Mouse (Mus musculus) liver, adult 2 months (tissue): ENCODE data around the gene Palm3. TPM values are rescaled to one million over a fixed set of nuclear protein-coding genes. Genes with fewer than 3 reads are reported as not detected.
A peak's percentile ranks its signal among the peaks of the same experiment; 100 is the strongest.

Experiments used
- DNase-seq: peaks from one replicate; pipeline ENCODE4 v3.0.0-alpha.2; 2011; ENCODE audit warnings: low read depth, low spot score; ENCODE audit errors: extremely low read depth
- H3K27ac ChIP-seq: fragments of 200-500 bp; replicated peaks from 2 replicates; pipeline ENCODE4 v1.5.1; 2012; ENCODE audit warnings: low read depth, mild to moderate bottlenecking, control low read depth, inconsistent platforms, low read length; ENCODE audit not compliant: insufficient read depth
- H3K27me3 ChIP-seq: fragments of 200-500 bp; 2 replicates; pipeline ENCODE4 v1.6.1; 2012; ENCODE audit warnings: mild to moderate bottlenecking, moderate library complexity, low read length, inconsistent platforms; ENCODE audit not compliant: control insufficient read depth, insufficient read depth
- H3K36me3 ChIP-seq: fragments of 200-500 bp; 2 replicates; pipeline ENCODE4 v1.6.1; 2012; ENCODE audit warnings: low read length, inconsistent platforms; ENCODE audit not compliant: control insufficient read depth, insufficient read depth
- H3K4me1 ChIP-seq: fragments of 200-500 bp; 2 replicates; pipeline ENCODE4 v1.6.1; 2011; ENCODE audit warnings: low read length; ENCODE audit not compliant: control insufficient read depth, insufficient read depth
- H3K4me3 ChIP-seq: fragments of 200-500 bp; 2 replicates; pipeline ENCODE4 v1.5.1; 2011; ENCODE audit warnings: low read depth, mild to moderate bottlenecking, control low read depth, low read length, moderate library complexity; ENCODE audit not compliant: insufficient read depth
- H3K79me2 ChIP-seq: fragments of 200-500 bp; 2 replicates; pipeline ENCODE4 v1.6.1; 2012; ENCODE audit warnings: inconsistent platforms, mild to moderate bottlenecking, low read length, moderate library complexity; ENCODE audit not compliant: control insufficient read depth, insufficient read depth
- H3K9ac ChIP-seq: fragments of 200-500 bp; 2 replicates; pipeline ENCODE4 v1.6.1; 2012; ENCODE audit warnings: low read depth, mild to moderate bottlenecking, control low read depth, inconsistent platforms, low read length
- CTCF ChIP-seq: fragments of 200-500 bp; IDR thresholded peaks from 2 replicates; pipeline ENCODE4 v1.5.1; 2011; ENCODE audit warnings: low read depth, low read length, control low read depth
- POLR2A ChIP-seq: fragments of 200-500 bp; IDR thresholded peaks from 2 replicates; pipeline ENCODE4 v1.6.1; 2011; ENCODE audit warnings: low read length, control low read depth; ENCODE audit not compliant: insufficient read depth; ENCODE audit errors: extremely low read depth
- WGBS: fragments of 180-500 bp; shearing (Covaris S2); methylation state at CpG from one replicate; pipeline ENCODE4 v1.1.7; 2018; 5-methylcytosine and 5-hydroxymethylcytosine counted together
- polyA plus RNA-seq: library from polyadenylated mRNA; depleted of rRNA; stranded (reverse); fragments of >200 nt; gene quantifications from 2 replicates; pipeline ENCODE4 v1.2.3, GENCODE M21; 2012
- total RNA-seq: library from RNA; depleted of rRNA; stranded (reverse); fragments of >200 nt; gene quantifications from 2 replicates; pipeline ENCODE4 v1.2.3, GENCODE M21; 2014

The Palm3 gene
- total and polyA plus RNA-seq, 2 experiments: not detected

DNA sequence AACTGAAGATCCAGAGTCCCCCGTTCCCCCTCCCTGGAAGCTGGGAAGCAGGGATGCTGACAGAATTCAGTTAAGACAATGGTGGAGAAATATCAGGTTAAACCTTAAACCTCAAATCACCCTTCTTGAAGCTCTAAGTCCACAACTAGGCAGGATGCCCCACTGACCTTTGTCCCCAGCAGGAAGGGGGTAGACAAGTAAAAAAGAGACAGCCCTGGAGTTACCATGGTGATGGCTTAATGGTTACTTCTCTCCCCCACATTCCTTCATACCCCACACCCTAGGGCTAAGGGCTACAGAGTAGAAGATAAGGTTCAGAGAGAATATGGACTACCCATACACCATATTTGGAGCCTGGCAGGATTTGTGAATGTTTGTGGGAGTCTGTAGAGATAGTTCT lies 2.4 kb downstream of the Palm3 start:
- TF ChIP-seq CTCF (no peak), POLR2A (no peak)
- Histone ChIP-seq H3K27me3 (peaks cover 7% of the 10 kb centered on the region), H3K79me2 (no peaks in the 10 kb centered on the region), H3K4me1 (no peaks in the 10 kb centered on the region), H3K4me3 (no peak overlapping the region), H3K27ac (no peak overlapping the region), H3K36me3 (no peaks in the 10 kb centered on the region), H3K9ac (no peak overlapping the region)
- WGBS: 74% methylated on average over 1 of the region's 1 CpGs
- no peak for DNase-seq

DNA sequence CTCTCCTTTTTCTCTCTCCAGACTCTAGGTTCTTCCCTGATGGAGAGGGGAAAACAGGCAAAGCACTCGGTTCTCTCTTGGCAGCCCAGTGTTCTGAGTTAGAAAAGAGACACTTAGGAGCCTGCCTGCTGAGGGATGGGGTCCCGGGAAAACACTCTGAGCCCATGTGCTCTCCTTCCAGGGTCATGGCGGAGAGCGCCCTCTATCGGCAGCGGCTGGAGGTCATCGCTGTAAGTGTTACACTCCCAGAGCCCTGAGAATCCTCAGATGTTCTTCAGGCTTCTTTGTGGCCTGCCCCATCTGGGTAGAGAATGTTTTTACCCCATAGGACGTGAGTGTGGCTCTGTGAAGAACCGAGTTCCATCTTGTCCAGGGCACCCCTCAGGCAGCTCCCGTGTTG lies 2.9 kb downstream of the Palm3 start:
- Histone ChIP-seq H3K9ac (no peak overlapping the region), H3K27ac (no peak overlapping the region), H3K4me3 (no peak overlapping the region), H3K27me3 (peaks cover 7% of the 10 kb centered on the region), H3K36me3 (no peaks in the 10 kb centered on the region), H3K79me2 (no peaks in the 10 kb centered on the region), H3K4me1 (no peaks in the 10 kb centered on the region)
- WGBS: 11% methylated on average over 10 of the region's 10 CpGs
- TF ChIP-seq CTCF (peak; percentile 86), POLR2A (no peak)
- DNase-seq: no peak

DNA sequence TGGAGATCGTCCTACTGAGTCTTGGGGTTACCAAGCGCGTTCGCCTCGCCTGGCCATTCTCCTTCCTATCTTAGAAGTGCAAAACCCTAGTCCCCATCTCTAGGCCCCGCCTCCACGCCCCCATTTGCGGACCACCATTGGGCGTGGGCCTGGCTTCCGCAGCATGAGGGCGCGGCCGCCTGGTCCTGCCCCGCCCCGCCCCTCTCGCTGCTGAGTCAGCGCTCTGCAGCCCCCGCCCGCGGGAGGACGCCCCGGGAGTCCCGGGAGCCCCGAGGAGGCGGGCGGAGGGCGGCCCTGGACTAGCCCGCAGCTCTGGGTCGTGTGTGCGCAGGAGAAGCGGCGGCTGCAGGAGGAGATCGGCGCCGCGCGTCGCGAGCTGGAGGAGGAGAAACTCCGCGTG lies 4.6 kb downstream of the Palm3 start:
- Histone ChIP-seq H3K27me3 (peaks cover 7% of the 10 kb centered on the region), H3K27ac (no peak overlapping the region), H3K36me3 (no peaks in the 10 kb centered on the region), H3K9ac (no peak overlapping the region), H3K4me3 (no peak overlapping the region), H3K79me2 (no peaks in the 10 kb centered on the region), H3K4me1 (no peaks in the 10 kb centered on the region)
- TF ChIP-seq CTCF (no peak), POLR2A (no peak)
- WGBS: 5% methylated on average over 37 of the region's 41 CpGs
- no peak for DNase-seq

DNA sequence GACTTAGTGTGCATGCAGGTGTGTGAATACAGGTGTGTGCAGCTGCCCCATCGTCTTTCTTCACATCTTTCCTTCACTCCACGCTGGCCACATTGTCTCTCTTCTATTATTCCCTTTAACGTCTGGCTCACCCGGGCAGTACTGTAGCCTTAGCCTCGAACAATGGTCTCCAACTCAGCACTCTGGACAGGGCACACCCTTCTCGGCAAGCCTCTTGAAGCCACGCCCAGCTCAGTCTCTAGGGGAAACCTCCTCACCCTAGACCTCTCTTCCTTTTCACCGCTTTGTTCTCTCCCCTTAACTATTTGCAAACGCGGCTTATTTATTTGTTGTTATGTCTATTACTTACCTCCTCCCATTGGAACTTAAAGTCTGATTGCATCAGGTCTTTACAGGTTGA lies 6.2 kb downstream of the Palm3 start:
- H3K36me3 ChIP-seq: no peaks in the 10 kb centered on the region
- TF ChIP-seq CTCF: no peak
- no peak for TF ChIP-seq POLR2A
- WGBS: 27% methylated on average over 10 of the region's 10 CpGs
- H3K27ac ChIP-seq: no peak overlapping the region
- H3K4me1 ChIP-seq: no peaks in the 10 kb centered on the region
- peaks cover 7% of the 10 kb centered on the region for H3K27me3 ChIP-seq
- no peak overlapping the region for H3K4me3 ChIP-seq
- H3K9ac ChIP-seq: no peak overlapping the region
- DNase-seq: no peak
- no peaks in the 10 kb centered on the region for H3K79me2 ChIP-seq

DNA sequence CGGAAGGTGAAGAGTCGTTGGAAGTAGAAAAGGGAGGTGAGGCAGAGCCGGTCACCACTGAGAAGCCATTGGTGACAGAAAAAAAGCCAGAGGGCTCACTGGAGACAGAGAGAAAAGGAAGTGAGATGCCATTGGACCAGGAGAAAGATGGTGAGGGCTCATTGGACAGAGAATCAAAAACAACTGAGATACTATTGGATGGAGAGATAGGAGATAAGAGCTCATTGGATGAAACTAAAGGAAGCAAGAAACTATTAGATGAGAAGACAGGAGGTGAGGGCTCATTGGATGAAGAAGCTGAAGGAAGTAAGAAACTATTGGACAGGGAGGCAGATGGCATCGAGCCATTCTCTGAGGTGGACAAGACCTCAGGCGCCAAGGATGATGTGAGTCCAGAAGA lies 8.0 kb downstream of the Palm3 start:
- Histone ChIP-seq H3K4me1 (no peaks in the 10 kb centered on the region), H3K9ac (no peak overlapping the region), H3K79me2 (no peaks in the 10 kb centered on the region), H3K27me3 (peaks cover 7% of the 10 kb centered on the region), H3K27ac (no peak overlapping the region), H3K4me3 (no peak overlapping the region), H3K36me3 (no peaks in the 10 kb centered on the region)
- no peak for DNase-seq
- TF ChIP-seq POLR2A (no peak), CTCF (no peak)
- 86% methylated on average over 5 of the region's 5 CpGs for WGBS

DNA sequence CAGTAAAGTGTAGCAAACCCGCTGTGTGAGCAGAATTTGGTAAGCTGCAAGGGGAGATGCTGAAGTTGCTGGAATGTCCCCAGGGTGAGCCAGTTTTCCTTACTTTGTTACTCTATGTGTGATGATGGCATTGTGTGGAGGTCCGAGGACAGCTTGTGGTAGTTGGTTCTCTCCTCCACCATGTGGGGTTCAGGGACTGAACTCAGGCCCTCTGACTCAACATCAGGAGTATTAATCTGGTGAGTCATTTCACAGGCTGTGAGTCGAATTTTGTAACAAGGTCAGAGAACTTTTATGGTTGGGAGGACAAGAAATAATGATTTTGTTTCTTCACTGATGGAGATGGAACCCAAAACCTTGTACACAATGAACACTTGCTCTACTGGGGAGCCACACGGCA lies 11.5 kb downstream of the Palm3 start:
- WGBS: 78% methylated on average over 4 of the region's 4 CpGs
- no peak overlapping the region for H3K9ac ChIP-seq
- H3K27me3 ChIP-seq: peaks cover 3% of the 10 kb centered on the region; the same call in 1 of the 2 replicates
- DNase-seq: no peak
- H3K36me3 ChIP-seq: no peaks in the 10 kb centered on the region
- TF ChIP-seq POLR2A (no peak), CTCF (no peak)
- no peaks in the 10 kb centered on the region for H3K4me1 ChIP-seq
- no peak overlapping the region for H3K4me3 ChIP-seq
- no peak overlapping the region for H3K27ac ChIP-seq
- no peaks in the 10 kb centered on the region for H3K79me2 ChIP-seq
